Mouse (Mus musculus) neural tube, embryonic 13.5 days (tissue): ENCODE measurements around the gene Polr2g. TPM values are rescaled to one million over a fixed set of nuclear protein-coding genes. Genes with fewer than 3 reads are reported as not detected.

Source experiments
- ATAC-seq: fragments of 200-750 bp; cut with Nextera tagmentation; 2 replicates; pipeline ENCODE4 v1.8.0; 2017; ENCODE audit warnings: low read depth, mild to moderate bottlenecking, moderate TSS enrichment, moderate library complexity
- H3K27ac ChIP-seq: fragments of 300-500 bp; sonication (generic); replicated peaks from 2 replicates; pipeline ENCODE4 v1.5.1; 2015; ENCODE audit warnings: moderate library complexity, mild to moderate bottlenecking, inconsistent platforms
- H3K27me3 ChIP-seq: fragments of 300-500 bp; sonication (generic); 2 replicates; pipeline ENCODE4 v1.6.1; 2015; ENCODE audit warnings: mild to moderate bottlenecking, inconsistent platforms
- H3K36me3 ChIP-seq: fragments of 300-500 bp; sonication (generic); 2 replicates; pipeline ENCODE4 v1.6.1; 2015; ENCODE audit warnings: mild to moderate bottlenecking, inconsistent platforms
- H3K4me1 ChIP-seq: fragments of 300-500 bp; sonication (generic); replicated peaks from 2 replicates; pipeline ENCODE4 v1.6.1; 2015; ENCODE audit warnings: inconsistent platforms
- H3K4me2 ChIP-seq: fragments of 300-500 bp; sonication (generic); 2 replicates; pipeline ENCODE4 v1.6.1; 2015; ENCODE audit warnings: inconsistent platforms, mild to moderate bottlenecking, moderate library complexity
- H3K4me3 ChIP-seq: fragments of 300-500 bp; sonication (generic); 2 replicates; pipeline ENCODE4 v1.5.1; 2015; ENCODE audit warnings: mild to moderate bottlenecking, inconsistent platforms
- H3K9ac ChIP-seq: fragments of 300-500 bp; sonication (generic); 2 replicates; pipeline ENCODE4 v1.6.1; 2015; ENCODE audit warnings: moderate library complexity, mild to moderate bottlenecking, inconsistent platforms
- H3K9me3 ChIP-seq: fragments of 300-500 bp; sonication (generic); 2 replicates; pipeline ENCODE4 v1.6.1; 2016; ENCODE audit warnings: inconsistent platforms
- WGBS: fragments of 180-500 bp; shearing (Covaris S2); methylation state at CpG from one replicate; pipeline ENCODE4 v1.1.7; 2015; 5-methylcytosine and 5-hydroxymethylcytosine counted together
- polyA plus RNA-seq: library from polyadenylated mRNA; unstranded; fragments of >200 nt; fragmentation: Nextera tagmentation; extraction: Ambion mirVana; gene quantifications from 2 replicates; pipeline ENCODE4 v1.2.1, GENCODE M21; 2015

The Polr2g gene
- polyA plus RNA-seq, 1 experiment from 2014 or later, result 167 TPM

DNA sequence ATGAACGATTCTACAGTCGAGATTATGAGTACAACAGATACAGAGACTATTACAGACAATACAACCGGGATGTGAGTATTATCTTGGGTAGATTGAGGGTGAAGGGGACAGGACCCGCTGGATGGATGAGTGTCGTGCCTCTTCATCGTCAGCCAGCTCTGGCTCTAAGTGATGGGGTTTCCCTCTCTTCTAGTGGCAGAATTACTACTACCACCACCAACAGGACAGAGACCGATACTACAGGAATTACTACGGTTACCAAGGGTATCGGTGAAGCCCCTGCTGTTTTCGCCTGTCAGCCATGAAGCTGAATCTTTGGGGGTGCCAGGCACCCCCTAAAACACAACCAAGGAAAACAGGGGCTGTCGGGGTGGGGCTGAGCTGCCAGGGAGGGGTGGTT is 32.9 kb upstream of the Polr2g start:
- Histone ChIP-seq H3K4me2 (no peak overlapping the region), H3K4me1 (peaks cover 3% of the 10 kb centered on the region), H3K36me3 (peaks cover 99% of the 10 kb centered on the region), H3K27ac (no peak overlapping the region), H3K9ac (no peak overlapping the region), H3K9me3 (no peaks in the 10 kb centered on the region), H3K4me3 (no peak overlapping the region), H3K27me3 (no peaks in the 10 kb centered on the region)
- 79% methylated on average over 11 of the region's 11 CpGs for WGBS
- no peak for ATAC-seq

DNA sequence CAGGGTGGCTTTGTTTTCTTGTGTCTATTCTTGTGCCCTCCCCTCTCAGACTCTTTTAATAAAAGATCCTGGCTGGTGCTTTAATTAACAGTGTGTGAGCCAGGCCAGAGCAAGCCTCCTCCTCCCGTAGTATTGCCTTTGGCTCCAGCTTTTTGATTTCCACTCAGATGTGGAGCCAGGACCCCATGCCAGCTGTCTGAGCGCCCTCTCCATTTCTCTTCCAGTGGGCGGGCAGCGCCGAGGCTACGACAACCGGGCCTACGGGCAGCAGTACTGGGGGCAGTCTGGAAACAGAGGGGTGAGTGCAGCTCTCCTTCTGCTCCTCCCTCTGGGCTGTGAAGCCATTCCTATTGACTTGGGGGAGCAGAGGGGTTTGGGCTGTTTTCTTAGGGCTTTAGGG is 32.3 kb upstream of the Polr2g start:
- Histone ChIP-seq H3K4me3 (no peak overlapping the region), H3K4me1 (no peaks in the 10 kb centered on the region), H3K36me3 (peaks cover 100% of the 10 kb centered on the region), H3K27ac (no peak overlapping the region), H3K9ac (no peak overlapping the region), H3K27me3 (no peaks in the 10 kb centered on the region), H3K4me2 (no peak overlapping the region), H3K9me3 (no peaks in the 10 kb centered on the region)
- 94% methylated on average over 8 of the region's 8 CpGs for WGBS
- no peak for ATAC-seq

- Histone ChIP-seq H3K27ac (no peak within 1 kb of the TSS), H3K4me2 (no peak within 1 kb of the TSS), H3K9ac (no peak within 1 kb of the TSS), H3K4me3 (no peak within 1 kb of the TSS), H3K36me3 (peaks cover 99% of the 10 kb centered on the region), H3K9me3 (no peaks in the 10 kb centered on the region), H3K27me3 (no peaks in the 10 kb centered on the region), H3K4me1 (no peaks in the 10 kb centered on the region)
- WGBS, result 86% methylated on average over 8 of the region's 8 CpGs
- ATAC-seq, result no peak
These were observed 31.3 kb upstream of the Polr2g start, which contains the start of gene AC129217.1 for GRCm38 (mm10) chr19:8829660-8830059. TSS of gene AC129217.1 (plus strand) at chr19:8829773.

GRCm38 (mm10) chr19:8822696-8823095 is 24.3 kb upstream of the Polr2g start:
- H3K27me3 ChIP-seq, result no peaks in the 10 kb centered on the region
- H3K4me1 ChIP-seq, result peaks cover 35% of the 10 kb centered on the region
- H3K4me3 ChIP-seq, result peak overlapping the region; percentile 75
- ATAC-seq, result no peak
- peak overlapping the region; percentile 99 for H3K4me2 ChIP-seq
- H3K27ac ChIP-seq, result no peak overlapping the region
- 73% methylated on average over 8 of the region's 8 CpGs for WGBS
- peaks cover 49% of the 10 kb centered on the region for H3K36me3 ChIP-seq
- peak overlapping the region; percentile 98 for H3K9ac ChIP-seq
- no peaks in the 10 kb centered on the region for H3K9me3 ChIP-seq

DNA sequence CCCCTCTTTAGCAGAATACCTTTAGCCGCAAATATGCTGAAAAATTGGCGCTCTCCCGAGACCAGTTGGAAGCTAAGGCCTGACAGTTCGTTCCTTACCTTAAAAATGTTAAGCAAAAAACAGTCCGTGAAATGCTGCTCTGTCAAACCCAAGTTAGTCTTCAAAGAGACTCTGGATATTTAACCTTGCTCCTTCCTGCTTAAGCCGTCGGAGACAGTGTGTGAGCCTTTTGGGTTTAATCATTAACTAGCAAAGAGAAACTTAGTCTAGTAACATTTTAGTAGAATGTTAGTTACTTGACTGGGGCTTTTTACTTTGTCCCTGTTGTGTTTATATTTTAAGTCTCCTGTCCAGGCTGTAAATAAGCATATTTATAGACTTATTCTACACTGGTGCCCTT is 22.8 kb upstream of the Polr2g start:
- Histone ChIP-seq H3K27me3 (no peaks in the 10 kb centered on the region), H3K27ac (peak overlapping the region; percentile 97; the same call in 1 of the 2 replicates), H3K9me3 (no peaks in the 10 kb centered on the region), H3K4me3 (peak overlapping the region; percentile 75), H3K4me2 (peak overlapping the region; percentile 99), H3K4me1 (peaks cover 50% of the 10 kb centered on the region), H3K36me3 (peaks cover 40% of the 10 kb centered on the region), H3K9ac (peak overlapping the region; percentile 98)
- WGBS, result 3% methylated on average over 7 of the region's 7 CpGs
- ATAC-seq, result no peak

DNA sequence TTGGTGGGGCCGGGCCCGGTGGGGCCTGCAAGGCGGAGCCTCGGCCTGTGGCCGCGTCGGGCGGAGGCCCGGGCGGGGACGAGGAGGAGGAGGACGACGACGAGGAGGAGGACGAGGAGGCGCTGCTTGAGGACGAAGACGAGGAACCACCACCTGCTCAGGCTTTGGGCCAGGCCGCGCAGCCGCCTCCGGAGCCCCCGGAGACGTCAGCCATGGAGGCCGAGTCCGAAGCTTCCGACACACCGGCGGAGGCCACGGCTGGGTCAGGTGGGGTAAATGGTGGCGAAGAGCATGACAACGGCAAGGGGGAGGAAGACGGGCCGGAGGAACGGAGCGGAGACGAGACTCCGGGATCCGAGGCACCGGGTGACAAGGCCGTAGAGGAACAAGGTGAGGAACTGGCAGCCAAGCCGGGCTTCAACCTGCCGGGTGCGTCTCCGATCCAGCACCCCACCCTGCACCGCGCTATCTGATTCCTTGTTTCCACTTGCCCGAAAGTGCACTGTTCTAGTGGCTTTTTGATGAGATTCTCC is 22.1 kb upstream of the Polr2g start:
- peaks cover 57% of the 10 kb centered on the region for H3K4me1 ChIP-seq
- under 1% methylated on average over 48 of the region's 48 CpGs for WGBS
- H3K4me3 ChIP-seq, result peak overlapping the region; percentile 75
- H3K9me3 ChIP-seq, result no peaks in the 10 kb centered on the region
- peak overlapping the region; percentile 98 for H3K9ac ChIP-seq
- H3K27me3 ChIP-seq, result no peaks in the 10 kb centered on the region
- peak; percentile 33 for ATAC-seq
- H3K27ac ChIP-seq, result peak overlapping the region; percentile 97
- peak overlapping the region; percentile 99 for H3K4me2 ChIP-seq
- H3K36me3 ChIP-seq, result peaks cover 37% of the 10 kb centered on the region

DNA sequence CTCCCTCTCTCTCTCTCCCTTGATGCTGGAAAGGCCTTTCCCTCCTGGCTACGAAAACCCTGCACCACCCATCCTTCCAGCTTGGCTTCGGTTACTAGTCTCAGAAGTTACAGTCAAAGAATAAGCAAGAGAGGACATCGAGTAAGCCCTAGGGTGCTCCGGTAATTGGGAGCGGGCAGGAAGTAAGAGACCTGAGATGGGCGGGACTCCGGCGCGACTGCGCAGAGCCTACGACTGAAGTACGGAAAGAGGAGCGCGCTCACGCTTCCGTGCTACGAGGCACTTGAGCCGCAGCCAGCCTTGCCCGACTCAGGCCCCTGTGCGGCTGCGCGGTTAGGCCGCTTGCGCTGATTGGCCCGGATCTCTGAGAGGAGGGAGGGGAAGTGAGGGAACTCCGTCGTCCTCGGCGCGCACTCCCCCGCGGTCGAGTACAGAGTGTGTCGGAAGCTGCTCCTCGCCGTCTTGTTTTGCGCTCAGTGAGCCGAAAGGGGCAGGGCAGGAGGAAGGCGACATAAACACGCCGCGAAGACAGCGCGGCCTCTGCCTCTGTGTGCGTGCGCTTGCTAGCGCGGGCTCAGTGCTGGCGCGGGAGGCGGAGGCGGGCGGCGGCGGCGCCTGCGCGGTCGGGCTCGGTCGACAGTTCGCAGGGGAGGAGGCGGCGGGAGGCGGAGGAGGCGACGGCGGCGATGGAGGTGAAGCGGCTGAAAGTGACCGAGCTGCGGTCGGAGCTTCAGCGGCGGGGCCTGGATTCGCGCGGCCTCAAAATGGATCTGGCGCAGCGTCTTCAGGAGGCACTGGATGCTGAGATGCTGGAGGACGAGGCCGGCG is 21.4 kb upstream of the Polr2g start, which contains the start of gene Hnrnpul2:
Gene Hnrnpul2 (plus strand): TSS at position 415 of the 828 bp plus-strand sequence.
- H3K36me3 ChIP-seq, result peaks cover 34% of the 10 kb centered on the region
- H3K9me3 ChIP-seq, result no peaks in the 10 kb centered on the region
- H3K4me2 ChIP-seq, result peak within 1 kb of the TSS; percentile 99
- peak within 1 kb of the TSS; percentile 98 for H3K9ac ChIP-seq
- peaks cover 62% of the 10 kb centered on the region for H3K4me1 ChIP-seq
- H3K27me3 ChIP-seq, result no peaks in the 10 kb centered on the region
- peak within 1 kb of the TSS; percentile 75 for H3K4me3 ChIP-seq
- WGBS, result under 1% methylated on average over 69 of the region's 83 CpGs
- peak within 1 kb of the TSS; percentile 97 for H3K27ac ChIP-seq
- peak; percentile 98 for ATAC-seq

DNA sequence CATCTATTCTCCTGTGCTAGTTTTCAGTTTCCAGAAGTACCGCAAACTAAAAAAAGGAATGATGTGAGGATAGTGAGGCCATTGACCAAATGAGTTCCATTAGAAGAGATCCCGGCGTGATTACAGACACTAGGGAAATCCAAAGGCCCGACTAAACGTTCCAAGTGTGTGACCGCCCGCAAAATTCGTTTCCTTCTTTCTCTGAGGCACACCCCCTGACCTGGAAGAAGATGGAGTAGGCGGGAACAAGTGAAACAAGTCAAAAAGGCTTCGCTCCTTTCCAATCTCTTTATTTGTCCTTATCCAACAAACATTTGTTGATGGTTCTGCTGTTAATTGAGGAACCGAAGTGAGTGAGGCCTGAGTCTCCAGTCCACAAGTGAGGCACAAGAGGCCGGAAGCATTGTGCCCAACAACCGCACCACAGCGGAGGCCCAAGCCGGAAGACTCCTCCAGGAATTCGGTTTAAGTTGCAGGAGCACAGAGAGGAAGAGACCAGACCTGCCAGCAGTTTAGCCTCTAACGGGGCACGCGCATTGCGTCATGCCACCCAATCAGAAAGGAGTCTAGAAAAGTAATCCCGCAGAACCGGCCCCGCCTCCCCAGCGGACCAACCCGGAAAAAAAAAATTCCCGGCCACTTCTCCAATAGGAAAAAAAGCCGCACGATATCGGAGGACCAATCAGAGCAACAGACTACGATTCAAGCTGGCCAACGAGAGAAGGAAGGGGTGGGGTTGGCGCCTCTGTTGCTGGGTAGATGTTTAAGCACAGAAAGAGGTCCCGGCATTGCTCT is 20.6 kb upstream of the Polr2g start, which contains the start of gene Ttc9c:
Gene Ttc9c (minus strand): TSS at position 533 of the 795 bp plus-strand sequence.
- no peaks in the 10 kb centered on the region for H3K9me3 ChIP-seq
- H3K4me2 ChIP-seq, result peak within 1 kb of the TSS; percentile 99
- H3K9ac ChIP-seq, result peak within 1 kb of the TSS; percentile 98
- no peaks in the 10 kb centered on the region for H3K27me3 ChIP-seq
- peak; percentile 94 for ATAC-seq
- 1% methylated on average over 33 of the region's 33 CpGs for WGBS
- H3K36me3 ChIP-seq, result peaks cover 33% of the 10 kb centered on the region
- peaks cover 69% of the 10 kb centered on the region for H3K4me1 ChIP-seq
- peak within 1 kb of the TSS; percentile 75 for H3K4me3 ChIP-seq
- H3K27ac ChIP-seq, result peak within 1 kb of the TSS; percentile 97

GRCm38 (mm10) chr19:8818301-8818798 is 20.0 kb upstream of the Polr2g start:
- WGBS, result 36% methylated on average over 14 of the region's 14 CpGs
- H3K27me3 ChIP-seq, result no peaks in the 10 kb centered on the region
- peaks cover 66% of the 10 kb centered on the region for H3K4me1 ChIP-seq

DNA sequence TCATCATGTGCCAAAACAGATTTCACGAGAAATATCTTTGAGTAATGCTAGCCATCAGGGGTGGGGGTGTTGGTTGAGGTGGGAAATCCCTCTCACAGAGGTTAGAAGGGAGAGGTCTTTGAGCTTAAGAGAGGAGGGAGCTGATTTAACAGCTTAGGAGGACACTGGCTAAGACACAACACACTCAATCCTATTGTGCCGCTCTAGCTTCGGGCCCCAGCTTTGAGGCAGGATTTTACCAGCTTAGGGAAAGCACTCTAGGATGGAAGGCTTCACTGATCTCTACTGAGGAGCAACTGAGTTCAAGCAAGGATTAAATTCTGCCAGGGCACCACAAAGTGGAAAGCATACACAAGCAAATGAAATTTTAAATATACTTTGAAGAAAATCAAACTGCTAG is 18.6 kb upstream of the Polr2g start:
- H3K36me3 ChIP-seq, result peaks cover 40% of the 10 kb centered on the region
- peak overlapping the region; percentile 57 for H3K9ac ChIP-seq
- peaks cover 52% of the 10 kb centered on the region for H3K4me1 ChIP-seq
- no peak for ATAC-seq
- H3K4me3 ChIP-seq, result peak overlapping the region; percentile 9; the same call in 1 of the 2 replicates
- no peaks in the 10 kb centered on the region for H3K27me3 ChIP-seq
- H3K9me3 ChIP-seq, result no peaks in the 10 kb centered on the region
- whole genome bisulfite sequencing, result 89% methylated on average over 3 of the region's 3 CpGs
- H3K27ac ChIP-seq, result no peak overlapping the region
- peak overlapping the region; percentile 99 for H3K4me2 ChIP-seq

More at GRCm38 (mm10) chr19:8818301-8818798, 20.0 kb upstream of the Polr2g start:
- H3K9me3 ChIP-seq, result no peaks in the 10 kb centered on the region
- peak overlapping the region; percentile 99 for H3K4me2 ChIP-seq
- ATAC-seq, result no peak
- peaks cover 32% of the 10 kb centered on the region for H3K36me3 ChIP-seq
- H3K4me3 ChIP-seq, result peak overlapping the region; percentile 75
- H3K27ac ChIP-seq, result peak overlapping the region; percentile 97
- peak overlapping the region; percentile 88 for H3K9ac ChIP-seq

DNA sequence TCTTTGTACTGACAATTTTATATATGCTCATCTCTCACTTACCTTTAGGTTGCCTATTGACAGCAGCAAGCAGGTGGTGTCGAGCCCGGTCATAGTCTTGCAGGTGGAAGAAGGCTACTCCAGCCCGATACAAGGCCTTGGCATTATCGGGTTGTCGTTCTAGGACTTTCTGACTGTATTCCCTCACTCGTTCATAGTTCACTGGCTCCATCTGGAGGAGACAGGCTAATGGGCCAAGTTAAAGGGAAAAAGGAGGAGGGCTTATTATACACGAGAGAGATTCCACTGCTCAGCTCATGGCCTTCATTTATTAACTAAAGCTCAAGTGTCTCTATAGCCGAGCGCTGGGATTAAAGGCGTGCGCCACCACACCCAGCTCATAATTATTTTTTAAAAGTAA is 17.4 kb upstream of the Polr2g start:
- Histone ChIP-seq H3K36me3 (peaks cover 49% of the 10 kb centered on the region), H3K9me3 (no peaks in the 10 kb centered on the region), H3K27ac (no peak overlapping the region), H3K9ac (peak overlapping the region; percentile 51; the same call in 1 of the 2 replicates), H3K27me3 (no peaks in the 10 kb centered on the region), H3K4me1 (peaks cover 43% of the 10 kb centered on the region), H3K4me2 (0 out of 2 replicates have a peak overlapping the region, but pooled peaks have one; percentile 24), H3K4me3 (peak overlapping the region; percentile 1; the same call in 1 of the 2 replicates)
- WGBS, result 73% methylated on average over 11 of the region's 11 CpGs
- ATAC-seq, result no peak
